Mouse (Mus musculus) limb, embryonic 11.5 days (tissue): ENCODE results near the gene Akap2. TPM values are rescaled to one million over a fixed set of nuclear protein-coding genes. Genes with fewer than 3 reads are reported as not detected.

Experiments
- ATAC-seq: fragments of 200-750 bp; cut with Nextera tagmentation; 2 replicates; pipeline ENCODE4 v1.8.0; 2017; ENCODE audit warnings: low read depth; ENCODE audit not compliant: insufficient number of reproducible peaks, low FRiP score, low TSS enrichment
- DNase-seq: peaks from one replicate; pipeline ENCODE4 v3.0.0-alpha.2; 2015; ENCODE audit warnings: low spot score
- H3K27ac ChIP-seq: fragments of 300-500 bp; sonication (generic); replicated peaks from 2 replicates; pipeline ENCODE4 v1.5.1; 2014; ENCODE audit warnings: low read depth, mild to moderate bottlenecking, low read length
- H3K27me3 ChIP-seq: fragments of 300-500 bp; sonication (generic); 2 replicates; pipeline ENCODE4 v1.6.1; 2014; ENCODE audit warnings: mild to moderate bottlenecking, low read length, mixed read lengths; ENCODE audit not compliant: control insufficient read depth, insufficient read depth
- H3K36me3 ChIP-seq: fragments of 300-500 bp; sonication (generic); 2 replicates; pipeline ENCODE4 v1.6.1; 2014; ENCODE audit warnings: mild to moderate bottlenecking, low read length, moderate library complexity, mixed read lengths; ENCODE audit not compliant: control insufficient read depth, insufficient read depth
- H3K4me1 ChIP-seq: fragments of 300-500 bp; sonication (generic); 2 replicates; pipeline ENCODE4 v1.6.1; 2014; ENCODE audit warnings: low read length, mixed read lengths; ENCODE audit not compliant: control insufficient read depth, insufficient read depth
- H3K4me2 ChIP-seq: fragments of 300-500 bp; sonication (generic); 2 replicates; pipeline ENCODE4 v1.6.1; 2014; ENCODE audit warnings: low read depth, mild to moderate bottlenecking, moderate library complexity; ENCODE audit not compliant: severe bottlenecking
- H3K4me3 ChIP-seq: fragments of 300-500 bp; sonication (generic); 2 replicates; pipeline ENCODE4 v1.5.1; 2014; ENCODE audit warnings: low read depth, low read length
- H3K9ac ChIP-seq: fragments of 300-500 bp; sonication (generic); 2 replicates; pipeline ENCODE4 v1.6.1; 2014; ENCODE audit warnings: mild to moderate bottlenecking, low read length
- H3K9me3 ChIP-seq: fragments of 300-500 bp; sonication (generic); 2 replicates; pipeline ENCODE4 v1.6.1; 2016; ENCODE audit warnings: low read length; ENCODE audit not compliant: control insufficient read depth
- WGBS: fragments of 180-500 bp; shearing (Covaris S2); extraction: QIAGEN DNeasy Blood & Tissue Kit; methylation state at CpG from one replicate; pipeline ENCODE4 v1.1.7; 2014; 5-methylcytosine and 5-hydroxymethylcytosine counted together
- polyA plus RNA-seq: library from polyadenylated mRNA; unstranded; fragments of >200 nt; fragmentation: Nextera tagmentation; extraction: Ambion mirVana; gene quantifications from 2 replicates; pipeline ENCODE4 v1.2.1, GENCODE M21; 2014

Gene Akap2
- polyA plus RNA-seq, 1 experiment from 2014 or later = 32.8 TPM

- Histone ChIP-seq H3K27me3 (no peaks in the 10 kb centered on the region), H3K9ac (no peak overlapping the region), H3K4me2 (no peak overlapping the region), H3K36me3 (no peaks in the 10 kb centered on the region), H3K4me3 (no peak overlapping the region), H3K27ac (no peak overlapping the region), H3K9me3 (no peaks in the 10 kb centered on the region), H3K4me1 (peaks cover 13% of the 10 kb centered on the region)
- ATAC-seq = no peak
- 8% methylated on average over 2 of the region's 2 CpGs for WGBS
- DNase-seq = no peak
These were observed 148.6 kb downstream of the Akap2 start for GRCm38 (mm10) chr4:57866088-57866487.

GRCm38 (mm10) chr4:57866990-57867389, 149.5 kb downstream of the Akap2 start:
- 75% methylated on average over 9 of the region's 9 CpGs for WGBS
- no peak overlapping the region for H3K27ac ChIP-seq

GRCm38 (mm10) chr4:57867454-57867853, 150.0 kb downstream of the Akap2 start:
- H3K27me3 ChIP-seq = no peaks in the 10 kb centered on the region
- H3K4me2 ChIP-seq = no peak overlapping the region
- H3K9me3 ChIP-seq = no peaks in the 10 kb centered on the region
- no peak for DNase-seq
- peaks cover 9% of the 10 kb centered on the region for H3K4me1 ChIP-seq
- no peak overlapping the region for H3K27ac ChIP-seq
- ATAC-seq = no peak
- H3K4me3 ChIP-seq = no peak overlapping the region
- H3K36me3 ChIP-seq = no peaks in the 10 kb centered on the region
- WGBS = 54% methylated on average over 10 of the region's 10 CpGs
- no peak overlapping the region for H3K9ac ChIP-seq

More at GRCm38 (mm10) chr4:57866990-57867389, 149.5 kb downstream of the Akap2 start:
- H3K4me2 ChIP-seq = no peak overlapping the region
- ATAC-seq = no peak
- peaks cover 13% of the 10 kb centered on the region for H3K4me1 ChIP-seq
- DNase-seq = no peak
- H3K36me3 ChIP-seq = no peaks in the 10 kb centered on the region
- no peaks in the 10 kb centered on the region for H3K27me3 ChIP-seq
- H3K9ac ChIP-seq = no peak overlapping the region
- H3K9me3 ChIP-seq = no peaks in the 10 kb centered on the region
- H3K4me3 ChIP-seq = no peak overlapping the region

GRCm38 (mm10) chr4:57879137-57879536, 161.7 kb downstream of the Akap2 start:
- Histone ChIP-seq H3K27ac (no peak overlapping the region), H3K4me2 (no peak overlapping the region), H3K9me3 (no peaks in the 10 kb centered on the region), H3K36me3 (no peaks in the 10 kb centered on the region), H3K9ac (no peak overlapping the region), H3K4me1 (no peaks in the 10 kb centered on the region), H3K27me3 (no peaks in the 10 kb centered on the region), H3K4me3 (no peak overlapping the region)
- DNase-seq = no peak
- WGBS = 90% methylated on average over 5 of the region's 5 CpGs
- ATAC-seq = no peak

GRCm38 (mm10) chr4:57879804-57880357, 162.4 kb downstream of the Akap2 start:
- H3K4me3 ChIP-seq = no peak overlapping the region
- H3K27ac ChIP-seq = no peak overlapping the region
- no peaks in the 10 kb centered on the region for H3K4me1 ChIP-seq
- WGBS = 16% methylated on average over 6 of the region's 6 CpGs
- H3K27me3 ChIP-seq = no peaks in the 10 kb centered on the region
- H3K36me3 ChIP-seq = no peaks in the 10 kb centered on the region
- peak; percentile 91 for DNase-seq
- no peak overlapping the region for H3K9ac ChIP-seq
- no peak overlapping the region for H3K4me2 ChIP-seq
- H3K9me3 ChIP-seq = no peaks in the 10 kb centered on the region
- no peak for ATAC-seq

- H3K27ac ChIP-seq = no peak overlapping the region
- no peak overlapping the region for H3K4me2 ChIP-seq
- H3K4me3 ChIP-seq = no peak overlapping the region
- WGBS = 90% methylated on average over 7 of the region's 7 CpGs
- no peaks in the 10 kb centered on the region for H3K36me3 ChIP-seq
- DNase-seq = no peak
- H3K9ac ChIP-seq = no peak overlapping the region
- H3K4me1 ChIP-seq = peaks cover 2% of the 10 kb centered on the region; the same call in 1 of the 2 replicates
- no peaks in the 10 kb centered on the region for H3K27me3 ChIP-seq
- no peak for ATAC-seq
- H3K9me3 ChIP-seq = no peaks in the 10 kb centered on the region
These were observed 166.3 kb downstream of the Akap2 start for GRCm38 (mm10) chr4:57883520-57884421.

- Histone ChIP-seq H3K27me3 (no peaks in the 10 kb centered on the region), H3K4me3 (no peak overlapping the region), H3K9ac (no peak overlapping the region), H3K4me1 (peaks cover 2% of the 10 kb centered on the region; the same call in 1 of the 2 replicates), H3K36me3 (no peaks in the 10 kb centered on the region), H3K27ac (no peak overlapping the region), H3K9me3 (no peaks in the 10 kb centered on the region), H3K4me2 (no peak overlapping the region)
- ATAC-seq = no peak
- WGBS = 87% methylated on average over 3 of the region's 3 CpGs
- DNase-seq = no peak
These were observed 167.1 kb downstream of the Akap2 start for GRCm38 (mm10) chr4:57884511-57884910.

- Histone ChIP-seq H3K4me3 (no peak overlapping the region), H3K27ac (no peak overlapping the region), H3K9ac (no peak overlapping the region), H3K4me1 (peaks cover 2% of the 10 kb centered on the region; the same call in 1 of the 2 replicates), H3K27me3 (no peaks in the 10 kb centered on the region), H3K36me3 (no peaks in the 10 kb centered on the region), H3K9me3 (no peaks in the 10 kb centered on the region), H3K4me2 (no peak overlapping the region)
- DNase-seq (no peak), ATAC-seq (no peak)
- 68% methylated on average over 2 of the region's 2 CpGs for WGBS
These were observed 167.7 kb downstream of the Akap2 start for GRCm38 (mm10) chr4:57885186-57885585.
